Mouse (Mus musculus): ENCODE data around the gene Msrb3. TPM values are rescaled to one million over a fixed set of nuclear protein-coding genes. Genes with fewer than 3 reads are reported as not detected.
"Not testable (repeated sequence)": the region's sequence is repeated elsewhere in the genome, so short reads cannot be mapped to it uniquely, and the experiment has no call there.

The Msrb3 gene
- total and polyA plus RNA-seq, 2 experiments from 2014 or later, result 45.0 to 122 TPM

DNA sequence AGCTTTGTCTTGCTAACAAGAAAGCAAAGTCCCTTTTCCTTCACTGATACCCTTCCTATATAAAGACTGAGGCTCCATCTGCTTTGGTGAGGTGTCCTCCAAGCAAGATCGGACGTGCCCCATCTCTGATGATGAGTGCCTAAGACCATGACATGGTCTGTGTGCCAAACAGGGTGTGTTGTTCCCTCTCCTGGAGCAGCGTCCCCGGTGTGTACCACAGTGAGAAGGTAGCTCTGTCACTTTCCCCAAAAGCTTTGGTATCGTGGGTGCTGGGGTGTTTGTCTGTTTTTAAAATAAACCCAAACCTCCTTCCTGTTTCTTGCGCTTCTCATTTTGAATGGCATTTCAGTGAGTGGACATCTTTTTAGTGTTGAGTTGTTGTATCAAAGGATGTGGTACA is 139.0 kb downstream of the Msrb3 start:
- WGBS, result 85% methylated on average over 6 of the region's 6 CpGs
- H3K27ac ChIP-seq (ENCODE audit: low read depth), result no peak overlapping the region

DNA sequence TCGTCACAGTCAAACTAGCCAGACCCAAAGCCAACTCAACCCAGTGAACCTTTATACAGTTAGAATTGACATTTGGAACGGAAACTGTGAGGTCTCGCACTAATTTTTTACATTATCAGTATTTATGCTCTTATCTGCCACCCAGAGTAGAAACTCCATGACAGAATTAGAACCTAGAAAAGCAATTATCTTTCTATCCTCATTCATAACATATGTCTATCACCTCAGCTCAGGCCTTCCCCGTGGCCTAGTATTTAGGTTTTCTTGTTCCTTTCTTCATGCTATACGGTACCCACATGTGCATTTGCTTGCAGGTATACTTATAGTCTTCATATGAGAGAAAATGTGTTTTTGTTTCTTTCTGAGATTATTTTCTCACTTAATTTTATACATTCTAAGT is 146.4 kb downstream of the Msrb3 start:
- H3K27ac ChIP-seq (ENCODE audit: low read depth), result 0 out of 2 replicates have a peak overlapping the region, but pooled peaks have one; percentile 83
- ATAC-seq (ENCODE audit: insufficient read depth, low read depth), result no peak
- H3K27me3 ChIP-seq (ENCODE audit: control insufficient read depth, insufficient read depth, low read length), result no peaks in the 10 kb centered on the region
- H3K4me3 ChIP-seq (ENCODE audit: low read depth, low read length), result no peak overlapping the region
- no peak overlapping the region for H3K9ac ChIP-seq (replicated peaks; ENCODE audit: low read depth, low read length)
- TF ChIP-seq CTCF (IDR thresholded peaks at IDR 0.05; ENCODE audit: low read depth) (no peak), EP300 (IDR thresholded peaks at IDR 0.05; ENCODE audit: low read depth) (no peak)
- H3K4me1 ChIP-seq (ENCODE audit: control insufficient read depth, insufficient read depth), result peaks cover 13% of the 10 kb centered on the region
- no peaks in the 10 kb centered on the region for H3K9me3 ChIP-seq (replicated peaks; ENCODE audit: control insufficient read depth, low read length)
- no peaks in the 10 kb centered on the region for H3K36me3 ChIP-seq (replicated peaks; ENCODE audit: control insufficient read depth, insufficient read depth, low read length)
- 56% methylated on average over 5 of the region's 5 CpGs for WGBS
- DNase-seq (ENCODE audit: low spot score), result no peak
- no peak overlapping the region for H3K4me2 ChIP-seq (ENCODE audit: low read depth, low read length)

More for the DNA sequence above, 139.0 kb downstream of the Msrb3 start:
- no peak for ATAC-seq (ENCODE audit: insufficient read depth, low read depth)
- Histone ChIP-seq H3K9ac (replicated peaks; ENCODE audit: low read depth, low read length) (no peak overlapping the region), H3K36me3 (replicated peaks; ENCODE audit: control insufficient read depth, insufficient read depth, low read length) (no peaks in the 10 kb centered on the region), H3K4me3 (ENCODE audit: low read depth, low read length) (no peak overlapping the region), H3K27me3 (ENCODE audit: control insufficient read depth, insufficient read depth, low read length) (no peaks in the 10 kb centered on the region), H3K4me1 (ENCODE audit: control insufficient read depth, insufficient read depth) (no peaks in the 10 kb centered on the region), H3K4me2 (ENCODE audit: low read depth, low read length) (no peak overlapping the region), H3K9me3 (replicated peaks; ENCODE audit: control insufficient read depth, low read length) (no peaks in the 10 kb centered on the region)
- no peak for TF ChIP-seq EP300 (IDR thresholded peaks at IDR 0.05; ENCODE audit: low read depth)
- TF ChIP-seq CTCF (IDR thresholded peaks at IDR 0.05; ENCODE audit: low read depth), result no peak
- no peak for DNase-seq (ENCODE audit: low spot score)

DNA sequence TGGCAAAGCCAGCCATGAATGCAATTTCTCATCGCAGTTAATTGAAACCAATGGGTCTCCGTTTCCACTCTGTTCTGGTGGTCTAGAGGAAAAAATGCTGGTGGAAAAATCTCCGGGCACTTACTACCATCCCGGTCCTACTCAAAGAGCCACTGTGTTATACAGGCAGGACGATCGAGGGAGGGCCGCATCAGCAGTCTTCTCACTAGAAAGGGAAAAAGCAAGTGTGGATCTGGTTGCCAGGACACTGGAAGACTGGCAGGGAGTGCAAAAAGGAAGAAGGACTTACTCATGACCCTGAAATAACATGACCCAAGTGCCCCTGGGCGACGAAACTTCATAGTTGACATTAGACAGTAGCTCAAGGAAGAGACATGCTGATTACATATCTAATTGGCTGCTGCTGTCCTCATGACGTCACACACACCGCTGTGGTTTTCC is 147.1 kb downstream of the Msrb3 start:
- ATAC-seq (ENCODE audit: insufficient read depth, low read depth) (peak; percentile 84), DNase-seq (ENCODE audit: low spot score) (peak; percentile 86)
- WGBS, result 19% methylated on average over 11 of the region's 11 CpGs
- no peaks in the 10 kb centered on the region for H3K27me3 ChIP-seq (ENCODE audit: control insufficient read depth, insufficient read depth, low read length)
- peak overlapping the region; percentile 43 for H3K4me2 ChIP-seq (ENCODE audit: low read depth, low read length)
- H3K4me1 ChIP-seq (ENCODE audit: control insufficient read depth, insufficient read depth), result peaks cover 13% of the 10 kb centered on the region
- no peak for TF ChIP-seq CTCF (IDR thresholded peaks at IDR 0.05; ENCODE audit: low read depth)
- peak; percentile 57; the same call in 1 of the 2 replicates for TF ChIP-seq EP300 (IDR thresholded peaks at IDR 0.05; ENCODE audit: low read depth)
- H3K27ac ChIP-seq (ENCODE audit: low read depth), result peak overlapping the region; percentile 83
- H3K4me3 ChIP-seq (ENCODE audit: low read depth, low read length), result no peak overlapping the region
- no peaks in the 10 kb centered on the region for H3K9me3 ChIP-seq (replicated peaks; ENCODE audit: control insufficient read depth, low read length)
- no peak overlapping the region for H3K9ac ChIP-seq (replicated peaks; ENCODE audit: low read depth, low read length)
- no peaks in the 10 kb centered on the region for H3K36me3 ChIP-seq (replicated peaks; ENCODE audit: control insufficient read depth, insufficient read depth, low read length)

DNA sequence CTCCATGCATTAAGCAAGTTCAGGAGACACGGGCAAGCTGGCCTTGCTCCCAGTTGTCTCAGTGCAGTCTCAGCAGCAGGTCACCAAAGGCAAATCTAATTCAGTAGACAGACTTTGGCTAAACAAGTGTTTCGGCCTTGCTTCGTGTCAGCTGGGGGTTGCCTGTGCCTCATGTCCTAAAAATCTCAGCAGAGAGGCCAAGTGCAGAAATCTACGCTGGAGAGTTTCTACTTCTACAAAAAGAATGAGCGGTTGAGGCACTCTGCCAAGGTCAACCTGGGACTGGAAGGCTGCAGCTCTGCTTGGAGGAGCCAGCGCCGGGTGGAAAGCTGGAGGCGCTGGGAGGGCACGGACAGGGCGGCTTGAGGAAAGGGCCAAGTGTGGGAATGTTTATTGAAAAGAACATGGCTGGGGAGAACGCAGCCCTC is 147.6 kb downstream of the Msrb3 start:
- H3K4me1 ChIP-seq (ENCODE audit: control insufficient read depth, insufficient read depth), result peaks cover 13% of the 10 kb centered on the region
- H3K9ac ChIP-seq (replicated peaks; ENCODE audit: low read depth, low read length), result no peak overlapping the region
- H3K36me3 ChIP-seq (replicated peaks; ENCODE audit: control insufficient read depth, insufficient read depth, low read length), result no peaks in the 10 kb centered on the region
- TF ChIP-seq CTCF (IDR thresholded peaks at IDR 0.05; ENCODE audit: low read depth) (no peak), EP300 (IDR thresholded peaks at IDR 0.05; ENCODE audit: low read depth) (no peak)
- H3K4me3 ChIP-seq (ENCODE audit: low read depth, low read length), result no peak overlapping the region
- H3K27me3 ChIP-seq (ENCODE audit: control insufficient read depth, insufficient read depth, low read length), result no peaks in the 10 kb centered on the region
- H3K27ac ChIP-seq (ENCODE audit: low read depth), result peak overlapping the region; percentile 83
- ATAC-seq (ENCODE audit: insufficient read depth, low read depth) (peak; percentile 84), DNase-seq (ENCODE audit: low spot score) (peak; percentile 90)
- 13% methylated on average over 11 of the region's 11 CpGs for WGBS
- H3K4me2 ChIP-seq (ENCODE audit: low read depth, low read length), result peak overlapping the region; percentile 43
- H3K9me3 ChIP-seq (replicated peaks; ENCODE audit: control insufficient read depth, low read length), result no peaks in the 10 kb centered on the region

DNA sequence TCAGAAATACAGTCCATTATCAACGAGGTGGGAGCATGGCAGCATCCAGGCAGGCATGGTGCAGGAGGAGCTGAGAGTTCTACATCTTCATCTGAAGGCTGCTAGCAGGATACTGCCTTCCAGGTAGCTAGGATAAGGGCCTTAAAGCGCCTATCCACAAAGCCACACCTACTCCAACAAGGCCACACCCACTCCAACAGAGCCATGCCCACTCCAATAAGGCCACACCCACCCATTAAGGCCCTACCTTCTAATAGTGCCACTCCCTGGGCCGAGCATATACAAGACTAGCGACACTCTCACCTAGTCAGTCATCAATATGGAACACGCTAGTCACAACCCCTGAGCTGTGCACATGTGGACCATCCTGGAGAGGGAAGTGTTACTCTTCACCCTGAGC is 149.3 kb downstream of the Msrb3 start:
- not testable (repeated sequence) for H3K9me3 ChIP-seq (replicated peaks; ENCODE audit: control insufficient read depth, low read length); H3K9ac ChIP-seq (replicated peaks; ENCODE audit: low read depth, low read length); H3K27ac ChIP-seq (ENCODE audit: low read depth); H3K27me3 ChIP-seq (ENCODE audit: control insufficient read depth, insufficient read depth, low read length); H3K4me3 ChIP-seq (ENCODE audit: low read depth, low read length); H3K4me2 ChIP-seq (ENCODE audit: low read depth, low read length); DNase-seq (ENCODE audit: low spot score); H3K36me3 ChIP-seq (replicated peaks; ENCODE audit: control insufficient read depth, insufficient read depth, low read length); ATAC-seq (ENCODE audit: insufficient read depth, low read depth)
- WGBS, result 94% methylated on average over 5 of the region's 5 CpGs
- peaks cover 25% of the 10 kb centered on the region for H3K4me1 ChIP-seq (ENCODE audit: control insufficient read depth, insufficient read depth)

DNA sequence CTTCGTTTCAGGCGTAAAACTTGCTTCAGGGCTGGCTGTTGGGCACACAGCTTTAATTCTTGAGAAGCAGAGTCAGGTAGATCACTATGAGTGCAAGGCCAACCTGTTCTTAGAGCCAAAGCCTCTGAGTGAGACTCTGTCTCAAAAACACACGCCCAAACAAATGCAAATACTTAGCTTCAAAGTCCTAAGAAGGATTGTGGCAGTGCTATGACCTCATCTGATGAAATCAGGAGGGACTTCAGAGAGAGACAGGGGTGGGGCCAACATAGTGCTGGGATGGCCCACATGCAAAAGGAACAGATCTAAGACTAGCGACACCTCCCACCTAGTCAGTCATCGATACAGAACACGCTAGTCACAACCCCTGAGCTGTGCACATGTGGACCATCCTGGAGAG is 150.7 kb downstream of the Msrb3 start:
- no peaks in the 10 kb centered on the region for H3K27me3 ChIP-seq (ENCODE audit: control insufficient read depth, insufficient read depth, low read length)
- ATAC-seq (ENCODE audit: insufficient read depth, low read depth) (no peak), DNase-seq (ENCODE audit: low spot score) (no peak)
- no peak for TF ChIP-seq CTCF (IDR thresholded peaks at IDR 0.05; ENCODE audit: low read depth)
- TF ChIP-seq EP300 (IDR thresholded peaks at IDR 0.05; ENCODE audit: low read depth), result no peak
- no peak overlapping the region for H3K4me3 ChIP-seq (ENCODE audit: low read depth, low read length)
- H3K4me2 ChIP-seq (ENCODE audit: low read depth, low read length), result no peak overlapping the region
- H3K36me3 ChIP-seq (replicated peaks; ENCODE audit: control insufficient read depth, insufficient read depth, low read length), result no peaks in the 10 kb centered on the region
- H3K9ac ChIP-seq (replicated peaks; ENCODE audit: low read depth, low read length), result no peak overlapping the region
- WGBS, result 88% methylated on average over 6 of the region's 6 CpGs
- peaks cover 25% of the 10 kb centered on the region for H3K4me1 ChIP-seq (ENCODE audit: control insufficient read depth, insufficient read depth)
- H3K9me3 ChIP-seq (replicated peaks; ENCODE audit: control insufficient read depth, low read length), result no peaks in the 10 kb centered on the region; the same call in 1 of the 2 replicates
- H3K27ac ChIP-seq (ENCODE audit: low read depth), result no peak overlapping the region

All from heart, postnatal 0 days (tissue).